Mouse (Mus musculus) hindbrain, postnatal 0 days (tissue): ENCODE results near the gene Zfp652. TPM values are rescaled to one million over a fixed set of nuclear protein-coding genes. Genes with fewer than 3 reads are reported as not detected.

ENCODE experiments used
- ATAC-seq: fragments of 200-750 bp; cut with Nextera tagmentation; 2 replicates; pipeline ENCODE4 v1.8.0; 2017; ENCODE audit warnings: mild to moderate bottlenecking, moderate TSS enrichment, moderate library complexity
- DNase-seq: peaks from one replicate; pipeline ENCODE4 v3.0.0-alpha.2; 2015; ENCODE audit warnings: low spot score
- H3K27ac ChIP-seq: fragments of 300-500 bp; sonication (generic); 2 replicates; pipeline ENCODE4 v1.5.1; 2014; ENCODE audit warnings: mild to moderate bottlenecking
- H3K27me3 ChIP-seq: fragments of 300-500 bp; sonication (generic); 2 replicates; pipeline ENCODE4 v1.6.1; 2014; ENCODE audit warnings: low read length, mixed read lengths; ENCODE audit not compliant: insufficient read depth
- H3K36me3 ChIP-seq: fragments of 300-500 bp; sonication (generic); 2 replicates; pipeline ENCODE4 v1.6.1; 2014; ENCODE audit warnings: low read length, mixed read lengths; ENCODE audit not compliant: insufficient read depth
- H3K4me1 ChIP-seq: fragments of 300-500 bp; sonication (generic); 2 replicates; pipeline ENCODE4 v1.6.1; 2014; ENCODE audit warnings: antibody characterized with exemption, low read length, mixed read lengths; ENCODE audit not compliant: insufficient read depth
- H3K4me2 ChIP-seq: fragments of 300-500 bp; sonication (generic); 2 replicates; pipeline ENCODE4 v1.6.1; 2014; ENCODE audit warnings: low read depth, mild to moderate bottlenecking, low read length, moderate library complexity, mixed read lengths
- H3K4me3 ChIP-seq: fragments of 300-500 bp; sonication (generic); 2 replicates; pipeline ENCODE4 v1.5.1; 2014; ENCODE audit warnings: low read length
- H3K9ac ChIP-seq: fragments of 300-500 bp; sonication (generic); replicated peaks from 2 replicates; pipeline ENCODE4 v1.6.1; 2014; ENCODE audit warnings: mild to moderate bottlenecking, low read length, moderate library complexity, mixed read lengths
- H3K9me3 ChIP-seq: fragments of 300-500 bp; sonication (generic); 2 replicates; pipeline ENCODE4 v1.6.1; 2016; ENCODE audit warnings: low read length, mixed read lengths
- CTCF ChIP-seq: IDR thresholded peaks from 2 replicates; pipeline ENCODE4 v1.5.1; 2016; ENCODE audit warnings: antibody characterized with exemption, control low read depth, low read depth
- whole genome bisulfite sequencing: fragments of 180-500 bp; shearing (Covaris S2); extraction: QIAGEN DNeasy Blood & Tissue Kit; methylation state at CpG from one replicate; pipeline ENCODE4 v1.1.7; 2014; 5-methylcytosine and 5-hydroxymethylcytosine counted together
- polyA plus RNA-seq: library from polyadenylated mRNA; unstranded; fragments of >200 nt; fragmentation: Nextera tagmentation; extraction: Ambion mirVana; gene quantifications from 2 replicates; pipeline ENCODE4 v1.2.1, GENCODE M21; 2015
- total RNA-seq: library from RNA; depleted of rRNA; stranded (reverse); fragments of >200 nt; gene quantifications from 2 replicates; pipeline ENCODE4 v1.2.3, GENCODE M21; 2014

Gene Zfp652
- total and polyA plus RNA-seq, 2 experiments from 2014 or later, result 15.2 to 23.0 TPM

- no peaks in the 10 kb centered on the region for H3K9me3 ChIP-seq
- no peak overlapping the region for H3K4me3 ChIP-seq
- no peak overlapping the region for H3K9ac ChIP-seq
- H3K36me3 ChIP-seq, result peaks cover 50% of the 10 kb centered on the region
- WGBS, result 92% methylated on average over 14 of the region's 14 CpGs
- no peaks in the 10 kb centered on the region for H3K4me1 ChIP-seq
- no peak for TF ChIP-seq CTCF
- no peaks in the 10 kb centered on the region for H3K27me3 ChIP-seq
- no peak overlapping the region for H3K27ac ChIP-seq
- ATAC-seq, result no peak
- H3K4me2 ChIP-seq, result no peak overlapping the region
- DNase-seq, result no peak
Measured at GRCm38 (mm10) chr11:95677925-95678701, 34.4 kb upstream of the Zfp652 start.

GRCm38 (mm10) chr11:95681995-95682601, 30.4 kb upstream of the Zfp652 start:
- no peak for TF ChIP-seq CTCF
- no peaks in the 10 kb centered on the region for H3K9me3 ChIP-seq
- no peak overlapping the region for H3K9ac ChIP-seq
- H3K27me3 ChIP-seq, result no peaks in the 10 kb centered on the region
- H3K27ac ChIP-seq, result no peak overlapping the region
- H3K4me1 ChIP-seq, result no peaks in the 10 kb centered on the region
- no peak overlapping the region for H3K4me3 ChIP-seq
- peaks cover 37% of the 10 kb centered on the region for H3K36me3 ChIP-seq
- ATAC-seq (no peak), DNase-seq (no peak)
- 73% methylated on average over 9 of the region's 9 CpGs for WGBS
- no peak overlapping the region for H3K4me2 ChIP-seq

- H3K4me3 ChIP-seq, result no peak overlapping the region
- no peak for DNase-seq
- H3K36me3 ChIP-seq, result peaks cover 28% of the 10 kb centered on the region
- H3K9me3 ChIP-seq, result no peaks in the 10 kb centered on the region
- H3K4me1 ChIP-seq, result no peaks in the 10 kb centered on the region
- no peak overlapping the region for H3K27ac ChIP-seq
- TF ChIP-seq CTCF, result no peak
- no peak overlapping the region for H3K9ac ChIP-seq
- no peak overlapping the region for H3K4me2 ChIP-seq
- 87% methylated on average over 3 of the region's 3 CpGs for WGBS
- no peak for ATAC-seq
- no peaks in the 10 kb centered on the region for H3K27me3 ChIP-seq
Measured at GRCm38 (mm10) chr11:95682946-95683345, 29.5 kb upstream of the Zfp652 start.

GRCm38 (mm10) chr11:95686031-95686430, 26.4 kb upstream of the Zfp652 start:
- Histone ChIP-seq H3K9me3 (no peaks in the 10 kb centered on the region), H3K4me1 (no peaks in the 10 kb centered on the region), H3K4me3 (no peak overlapping the region), H3K27ac (no peak overlapping the region), H3K36me3 (0 out of 2 replicates have a peak, but pooled peaks cover 5% of the 10 kb centered on the region), H3K4me2 (no peak overlapping the region), H3K9ac (no peak overlapping the region), H3K27me3 (no peaks in the 10 kb centered on the region)
- TF ChIP-seq CTCF, result peak; percentile 96
- WGBS, result 3% methylated on average over 4 of the region's 4 CpGs
- DNase-seq (peak; percentile 86), ATAC-seq (peak; percentile 66; the same call in 1 of the 2 replicates)

GRCm38 (mm10) chr11:95687084-95687656, 25.3 kb upstream of the Zfp652 start:
- Histone ChIP-seq H3K27ac (no peak overlapping the region), H3K9me3 (no peaks in the 10 kb centered on the region), H3K27me3 (no peaks in the 10 kb centered on the region), H3K4me3 (no peak overlapping the region), H3K4me2 (no peak overlapping the region), H3K36me3 (no peaks in the 10 kb centered on the region), H3K9ac (no peak overlapping the region), H3K4me1 (no peaks in the 10 kb centered on the region)
- DNase-seq (no peak), ATAC-seq (no peak)
- peak; percentile 29 for TF ChIP-seq CTCF
- 44% methylated on average over 11 of the region's 11 CpGs for WGBS

GRCm38 (mm10) chr11:95688515-95688914, 24.0 kb upstream of the Zfp652 start:
- Histone ChIP-seq H3K4me2 (no peak overlapping the region), H3K27me3 (no peaks in the 10 kb centered on the region), H3K4me3 (no peak overlapping the region), H3K4me1 (no peaks in the 10 kb centered on the region), H3K9me3 (no peaks in the 10 kb centered on the region), H3K27ac (0 out of 2 replicates have a peak overlapping the region, but pooled peaks have one; percentile 3), H3K36me3 (no peaks in the 10 kb centered on the region), H3K9ac (no peak overlapping the region)
- WGBS, result 82% methylated on average over 6 of the region's 6 CpGs
- ATAC-seq (no peak), DNase-seq (no peak)
- TF ChIP-seq CTCF, result no peak

GRCm38 (mm10) chr11:95688981-95689380, 23.5 kb upstream of the Zfp652 start:
- Histone ChIP-seq H3K27me3 (no peaks in the 10 kb centered on the region), H3K9me3 (no peaks in the 10 kb centered on the region), H3K4me2 (no peak overlapping the region), H3K36me3 (no peaks in the 10 kb centered on the region), H3K27ac (no peak overlapping the region), H3K9ac (no peak overlapping the region), H3K4me3 (no peak overlapping the region), H3K4me1 (no peaks in the 10 kb centered on the region)
- 71% methylated on average over 7 of the region's 7 CpGs for WGBS
- no peak for ATAC-seq
- no peak for DNase-seq
- TF ChIP-seq CTCF, result no peak
